Mouse (Mus musculus): ENCODE data around the gene C1qtnf3. TPM values are rescaled to one million over a fixed set of nuclear protein-coding genes. Genes with fewer than 3 reads are reported as not detected.

The C1qtnf3 gene
- 0.28 TPM for polyA plus RNA-seq (2015; fragmentation: Illumina TruSeq; extraction: RNeasy Lipid Tissue Mini Kit (QIAGEN cat#74804); ENCODE audit: low read depth, low replicate concordance)

DNA sequence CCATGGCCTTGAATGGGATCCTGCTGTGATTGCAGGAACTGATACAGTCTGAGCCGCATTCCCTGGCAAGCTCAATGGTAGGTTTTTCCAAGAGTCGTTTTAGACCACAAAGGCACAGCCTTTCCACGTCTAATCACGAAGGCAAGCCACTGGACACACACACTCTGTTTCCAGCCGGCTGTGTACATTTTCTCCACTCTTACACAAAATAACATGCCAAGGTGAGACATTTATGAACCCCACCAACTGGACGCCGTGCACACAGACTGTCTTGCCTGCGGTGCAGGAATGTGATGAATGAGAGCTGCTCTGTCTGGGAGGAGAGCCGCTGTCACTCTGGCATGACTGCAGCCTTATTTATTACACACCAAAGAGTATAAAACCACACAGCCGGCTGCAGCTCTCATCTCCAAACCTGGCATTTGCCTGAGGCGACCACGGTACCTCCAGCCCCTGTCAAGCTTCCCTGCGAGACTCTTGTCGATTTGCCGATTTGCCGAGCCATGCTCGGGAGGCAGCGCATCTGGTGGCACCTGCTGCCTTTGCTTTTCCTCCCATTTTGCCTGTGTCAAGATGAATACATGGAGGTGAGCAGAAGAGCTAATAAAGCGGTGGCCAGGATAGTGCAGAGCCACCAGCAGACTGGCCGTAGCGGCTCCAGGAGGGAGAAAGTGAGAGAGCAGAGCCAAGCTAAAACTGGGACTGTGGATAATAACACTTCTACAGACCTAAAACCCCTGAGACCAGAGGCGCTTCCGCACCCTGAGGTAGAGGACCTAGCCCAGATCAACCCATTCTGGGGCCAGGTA lies at the start of gene C1qtnf3:
TSS of gene C1qtnf3 (plus strand) at position 382 of the 809 bp plus-strand sequence.

DNA sequence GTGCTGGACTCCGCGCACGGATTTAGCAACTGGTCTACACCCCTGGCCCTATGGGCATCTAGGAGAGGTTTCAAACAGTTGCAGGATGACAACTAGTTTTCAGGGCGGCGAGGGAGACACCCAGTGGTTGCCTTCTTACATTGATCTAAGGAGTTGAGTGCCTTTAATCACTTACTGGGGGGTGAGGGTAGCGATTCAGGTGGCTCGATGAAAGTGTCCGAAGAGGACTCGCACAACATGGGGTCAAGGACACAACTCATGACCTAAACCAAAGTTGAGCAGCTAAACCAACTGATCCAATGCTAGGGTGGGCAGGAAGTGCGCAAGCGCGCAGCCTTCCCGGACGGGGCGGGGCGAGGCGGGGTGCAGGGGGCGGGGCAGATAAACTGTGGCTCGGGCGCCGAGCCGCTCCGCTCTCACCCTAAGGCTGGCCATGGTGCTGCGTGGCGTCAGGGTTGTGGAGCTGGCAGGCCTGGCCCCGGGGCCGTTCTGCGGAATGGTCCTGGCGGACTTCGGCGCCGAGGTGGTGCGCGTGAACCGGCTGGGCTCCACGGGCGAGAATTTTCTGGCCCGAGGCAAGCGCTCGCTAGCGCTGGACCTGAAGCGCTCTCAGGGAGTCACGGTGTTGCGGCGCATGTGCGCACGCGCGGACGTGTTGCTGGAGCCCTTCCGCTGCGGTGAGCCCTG lies 29.4 kb downstream of the C1qtnf3 start, which contains the start of gene Amacr:
TSS of gene Amacr (plus strand) at position 380 of the 687 bp plus-strand sequence.

DNA sequence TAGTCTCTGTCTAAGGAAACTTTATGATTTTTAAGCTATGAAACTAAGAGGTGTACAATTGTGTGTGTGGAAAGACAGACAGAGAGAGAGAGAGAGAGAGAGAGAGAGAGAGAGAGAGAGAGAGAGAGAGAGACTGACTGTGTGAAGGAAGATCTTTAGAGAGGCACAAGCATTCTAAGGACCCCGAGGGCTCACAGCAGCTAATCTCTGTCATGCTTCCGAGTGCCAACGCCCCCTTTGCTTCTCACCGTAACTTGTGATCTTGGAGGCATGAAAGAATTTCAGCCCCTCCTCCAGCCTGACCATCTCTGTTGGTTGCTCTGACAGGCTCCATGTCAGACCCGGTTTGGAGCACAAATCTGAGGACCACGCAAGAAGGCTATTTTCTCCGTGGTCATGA lies 48.3 kb downstream of the C1qtnf3 start, which contains the start of gene Slc45a2:
TSS of gene Slc45a2 (plus strand) at position 301 of the 400 bp plus-strand sequence.

Other genes with a start within 250 kb of the C1qtnf3 start
- gene Rai14, start 237.7 kb upstream of the C1qtnf3 start, polyA plus RNA-seq (2015; fragmentation: Illumina TruSeq; extraction: RNeasy Lipid Tissue Mini Kit (QIAGEN cat#74804); ENCODE audit: low read depth, low replicate concordance), result 5.1 TPM
- 12.9 TPM for gene Amacr, start 29.4 kb downstream of the C1qtnf3 start, polyA plus RNA-seq (2015; fragmentation: Illumina TruSeq; extraction: RNeasy Lipid Tissue Mini Kit (QIAGEN cat#74804); ENCODE audit: low read depth, low replicate concordance)
- gene Slc45a2, start 48.4 kb downstream of the C1qtnf3 start, polyA plus RNA-seq (2015; fragmentation: Illumina TruSeq; extraction: RNeasy Lipid Tissue Mini Kit (QIAGEN cat#74804); ENCODE audit: low read depth, low replicate concordance), result not detected
- gene Rxfp3, start 85.7 kb downstream of the C1qtnf3 start, polyA plus RNA-seq (2015; fragmentation: Illumina TruSeq; extraction: RNeasy Lipid Tissue Mini Kit (QIAGEN cat#74804); ENCODE audit: low read depth, low replicate concordance), result 1.7 TPM
- 0.16 TPM for gene Adamts12, start 112.5 kb downstream of the C1qtnf3 start, polyA plus RNA-seq (2015; fragmentation: Illumina TruSeq; extraction: RNeasy Lipid Tissue Mini Kit (QIAGEN cat#74804); ENCODE audit: low read depth, low replicate concordance)